Mouse (Mus musculus): ENCODE measurements around the gene 4930451I11Rik. TPM values are rescaled to one million over a fixed set of nuclear protein-coding genes. Genes with fewer than 3 reads are reported as not detected.
A peak's percentile ranks its signal among the peaks of the same experiment; 100 is the strongest.

Gene 4930451I11Rik
- polyA plus RNA-seq, 2 experiments, result not detected

DNA sequence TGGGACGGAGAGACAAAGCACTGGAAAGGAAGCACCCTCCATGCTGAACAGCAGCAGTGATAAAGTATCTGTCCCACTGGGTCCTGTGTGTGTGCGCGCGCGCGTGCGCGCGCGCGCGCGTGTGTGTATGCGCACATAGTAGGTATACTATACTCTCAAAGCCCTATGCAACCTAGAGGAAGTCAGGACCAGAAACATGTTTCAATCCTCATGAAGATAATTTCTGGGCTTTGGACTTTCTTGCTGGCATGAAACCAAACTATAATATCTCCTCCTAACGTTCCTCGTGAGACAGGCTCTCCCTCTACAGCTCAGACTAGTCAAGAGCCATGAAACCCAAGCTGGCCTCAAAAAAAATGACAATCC lies 30.4 kb downstream of the 4930451I11Rik start:
- Histone ChIP-seq H3K27ac (replicated peaks; ENCODE audit: low read depth, low read length) (no peak overlapping the region; the same call in 1 of the 2 replicates), H3K9me3 (ENCODE audit: control insufficient read depth, low read length) (no peaks in the 10 kb centered on the region), H3K4me1 (ENCODE audit: control insufficient read depth, insufficient read depth, low read length) (peaks cover 23% of the 10 kb centered on the region), H3K36me3 (ENCODE audit: control insufficient read depth, insufficient read depth, low read length) (peaks cover 39% of the 10 kb centered on the region), H3K4me2 (replicated peaks; ENCODE audit: low read depth, low read length, severe bottlenecking) (no peak overlapping the region), H3K4me3 (replicated peaks; ENCODE audit: low read length) (no peak overlapping the region), H3K27me3 (ENCODE audit: control insufficient read depth, insufficient read depth, low read length) (no peaks in the 10 kb centered on the region), H3K9ac (ENCODE audit: low read depth, low read length, severe bottlenecking) (no peak overlapping the region)
- no peak for TF ChIP-seq POLR2A (IDR thresholded peaks at IDR 0.05; ENCODE audit: borderline replicate concordance, extremely low read depth, insufficient read depth, insufficient read length)
- WGBS, result 93% methylated on average over 16 of the region's 16 CpGs
- ATAC-seq (ENCODE audit: low FRiP score, low read depth), result no peak
- no peak for DNase-seq (ENCODE audit: low spot score)

DNA sequence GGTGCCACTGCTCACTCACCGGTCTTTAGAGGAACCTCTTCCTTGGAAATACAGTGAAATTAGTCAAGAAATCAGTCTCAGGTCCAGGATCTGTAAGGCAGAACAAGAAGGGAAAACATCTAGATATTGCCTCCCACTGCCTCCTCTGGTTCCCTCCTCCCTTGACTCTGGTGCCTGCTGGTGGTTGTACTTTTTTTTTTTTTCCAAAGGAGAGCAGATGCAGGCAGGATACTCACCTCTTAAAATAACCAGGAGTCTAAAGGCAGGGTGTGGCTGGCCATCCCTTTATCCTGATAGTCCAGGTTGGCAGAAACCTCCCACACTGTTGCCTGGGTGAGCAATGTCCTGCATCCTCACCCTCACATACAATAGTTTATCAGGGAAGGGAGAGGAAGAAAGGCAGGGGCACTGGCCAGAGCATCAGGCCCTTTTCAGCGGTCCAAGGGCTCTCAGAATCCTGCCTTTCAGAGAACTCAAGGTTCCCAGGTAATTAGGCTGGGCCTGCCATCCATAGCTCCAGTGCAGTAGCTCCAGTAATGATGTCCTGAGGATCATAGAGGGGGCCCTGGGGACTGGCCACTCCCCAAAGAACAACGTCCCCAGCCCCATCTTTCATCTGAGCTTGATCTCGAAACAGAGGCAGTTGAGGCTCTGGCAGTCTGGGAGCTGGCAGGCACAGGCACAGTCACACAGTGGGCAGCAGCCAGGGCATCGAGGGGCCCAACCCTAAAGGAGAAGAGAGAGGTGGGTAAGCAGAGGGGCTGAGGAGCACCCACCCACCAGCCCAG lies 31.0 kb downstream of the 4930451I11Rik start:
- Histone ChIP-seq H3K36me3 (ENCODE audit: control insufficient read depth, insufficient read depth, low read length) (peaks cover 44% of the 10 kb centered on the region), H3K4me3 (replicated peaks; ENCODE audit: low read length) (peak overlapping the region; percentile 90), H3K9me3 (ENCODE audit: control insufficient read depth, low read length) (no peaks in the 10 kb centered on the region), H3K9ac (ENCODE audit: low read depth, low read length, severe bottlenecking) (peak overlapping the region; percentile 67), H3K4me2 (replicated peaks; ENCODE audit: low read depth, low read length, severe bottlenecking) (peak overlapping the region; percentile 91), H3K4me1 (ENCODE audit: control insufficient read depth, insufficient read depth, low read length) (peaks cover 23% of the 10 kb centered on the region), H3K27me3 (ENCODE audit: control insufficient read depth, insufficient read depth, low read length) (no peaks in the 10 kb centered on the region), H3K27ac (replicated peaks; ENCODE audit: low read depth, low read length) (peak overlapping the region; percentile 97)
- DNase-seq (ENCODE audit: low spot score) (no peak), ATAC-seq (ENCODE audit: low FRiP score, low read depth) (no peak)
- WGBS, result 46% methylated on average over 5 of the region's 5 CpGs
- no peak for TF ChIP-seq POLR2A (IDR thresholded peaks at IDR 0.05; ENCODE audit: borderline replicate concordance, extremely low read depth, insufficient read depth, insufficient read length)

DNA sequence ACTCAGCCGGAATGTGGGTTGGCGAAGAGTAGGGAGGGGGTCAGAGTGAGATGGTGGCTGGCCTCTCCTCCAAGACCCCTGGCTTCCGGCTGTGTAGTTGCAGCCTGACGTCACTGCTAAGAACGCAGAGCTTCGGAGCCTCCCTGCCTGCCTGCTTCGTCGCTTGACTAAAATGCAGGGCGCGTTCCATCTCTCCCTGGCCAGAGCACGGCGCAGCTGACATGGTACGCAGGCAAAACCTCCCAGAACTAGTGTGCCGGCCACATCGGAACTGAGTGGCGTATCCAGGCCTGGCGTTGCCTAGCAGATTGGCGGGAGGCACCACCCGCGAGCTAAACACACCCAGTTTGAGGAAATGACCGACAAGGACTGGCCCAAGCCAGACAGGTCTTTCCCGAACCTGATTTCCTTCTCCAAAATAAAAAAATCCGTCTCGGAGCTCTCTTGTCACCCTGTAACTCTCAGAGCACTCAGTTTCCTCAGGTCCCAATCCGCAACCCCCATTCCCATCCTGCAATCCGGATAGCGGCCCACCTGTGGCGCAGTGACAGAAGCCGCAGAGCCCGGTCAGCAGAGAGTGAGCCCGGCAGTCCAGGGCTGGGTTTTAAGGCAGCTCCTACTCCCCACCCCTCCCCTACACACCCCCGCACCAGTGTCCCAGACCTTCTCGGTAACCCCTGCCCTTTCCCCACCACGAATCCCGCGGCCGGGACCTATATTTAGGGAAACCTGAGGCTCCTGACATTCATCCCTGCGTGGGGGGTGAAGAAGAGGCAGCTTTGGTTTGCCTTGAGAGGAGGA lies 31.8 kb downstream of the 4930451I11Rik start:
- Histone ChIP-seq H3K4me2 (replicated peaks; ENCODE audit: low read depth, low read length, severe bottlenecking) (peak overlapping the region; percentile 91), H3K4me1 (ENCODE audit: control insufficient read depth, insufficient read depth, low read length) (peaks cover 23% of the 10 kb centered on the region), H3K27ac (replicated peaks; ENCODE audit: low read depth, low read length) (peak overlapping the region; percentile 97), H3K36me3 (ENCODE audit: control insufficient read depth, insufficient read depth, low read length) (peaks cover 52% of the 10 kb centered on the region), H3K4me3 (replicated peaks; ENCODE audit: low read length) (peak overlapping the region; percentile 90), H3K9me3 (ENCODE audit: control insufficient read depth, low read length) (no peaks in the 10 kb centered on the region), H3K9ac (ENCODE audit: low read depth, low read length, severe bottlenecking) (peak overlapping the region; percentile 67), H3K27me3 (ENCODE audit: control insufficient read depth, insufficient read depth, low read length) (no peaks in the 10 kb centered on the region)
- peak; percentile 90 for ATAC-seq (ENCODE audit: low FRiP score, low read depth)
- WGBS, result under 1% methylated on average over 34 of the region's 38 CpGs
- no peak for DNase-seq (ENCODE audit: low spot score)
- 0 out of 2 replicates have a peak, but pooled peaks have one; percentile 74 for TF ChIP-seq POLR2A (IDR thresholded peaks at IDR 0.05; ENCODE audit: borderline replicate concordance, extremely low read depth, insufficient read depth, insufficient read length)

- under 1% methylated on average over 26 of the region's 36 CpGs for WGBS
Measured at GRCm38 (mm10) chr7:126799050-126799467, 32.4 kb downstream of the 4930451I11Rik start.

More at GRCm38 (mm10) chr7:126799050-126799467, 32.4 kb downstream of the 4930451I11Rik start:
- Histone ChIP-seq H3K9ac (ENCODE audit: low read depth, low read length, severe bottlenecking) (peak overlapping the region; percentile 74), H3K27me3 (ENCODE audit: control insufficient read depth, insufficient read depth, low read length) (no peaks in the 10 kb centered on the region), H3K4me2 (replicated peaks; ENCODE audit: low read depth, low read length, severe bottlenecking) (peak overlapping the region; percentile 91), H3K4me3 (replicated peaks; ENCODE audit: low read length) (peak overlapping the region; percentile 90), H3K9me3 (ENCODE audit: control insufficient read depth, low read length) (no peaks in the 10 kb centered on the region), H3K27ac (replicated peaks; ENCODE audit: low read depth, low read length) (peak overlapping the region; percentile 97), H3K36me3 (ENCODE audit: control insufficient read depth, insufficient read depth, low read length) (peaks cover 55% of the 10 kb centered on the region), H3K4me1 (ENCODE audit: control insufficient read depth, insufficient read depth, low read length) (peaks cover 23% of the 10 kb centered on the region)
- ATAC-seq (ENCODE audit: low FRiP score, low read depth) (peak; percentile 95), DNase-seq (ENCODE audit: low spot score) (peak; percentile 98)
- TF ChIP-seq POLR2A (IDR thresholded peaks at IDR 0.05; ENCODE audit: borderline replicate concordance, extremely low read depth, insufficient read depth, insufficient read length), result peak; percentile 95; the same call in 1 of the 2 replicates

All from limb, embryonic 14.5 days (tissue).